Mouse (Mus musculus) testis, postnatal 10 days (tissue): ENCODE measurements around the gene Sost.
A peak's percentile ranks its signal among the peaks of the same experiment; 100 is the strongest.

Experiments
- DNase-seq: peaks from one replicate; pipeline ENCODE4 v3.0.0; 2021; ENCODE audit warnings: low spot score

The Sost gene

DNA sequence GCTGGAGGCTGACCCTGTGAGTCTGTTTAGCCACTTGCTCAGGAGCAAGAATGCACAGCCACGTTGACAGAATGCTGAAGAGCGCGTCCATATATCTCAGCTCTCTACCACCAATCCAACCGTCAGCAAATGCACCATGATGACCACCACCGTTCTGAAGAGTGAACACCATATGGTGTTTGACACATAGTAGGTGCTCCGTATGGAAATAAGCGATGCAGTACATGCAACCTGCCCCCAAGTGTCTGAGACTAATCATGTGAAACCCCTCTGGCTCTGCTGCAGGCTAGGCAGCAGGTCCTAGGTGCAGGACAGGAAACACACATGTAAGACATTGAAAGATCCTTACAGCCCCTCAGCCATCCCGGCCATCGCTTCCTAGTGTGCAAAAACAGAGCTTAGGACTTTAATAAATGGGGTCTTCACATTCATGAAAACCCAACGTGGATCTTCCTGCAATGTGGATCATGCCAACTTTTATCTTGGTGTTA, 16.7 kb upstream of the Sost start:
- no peak for DNase-seq

DNA sequence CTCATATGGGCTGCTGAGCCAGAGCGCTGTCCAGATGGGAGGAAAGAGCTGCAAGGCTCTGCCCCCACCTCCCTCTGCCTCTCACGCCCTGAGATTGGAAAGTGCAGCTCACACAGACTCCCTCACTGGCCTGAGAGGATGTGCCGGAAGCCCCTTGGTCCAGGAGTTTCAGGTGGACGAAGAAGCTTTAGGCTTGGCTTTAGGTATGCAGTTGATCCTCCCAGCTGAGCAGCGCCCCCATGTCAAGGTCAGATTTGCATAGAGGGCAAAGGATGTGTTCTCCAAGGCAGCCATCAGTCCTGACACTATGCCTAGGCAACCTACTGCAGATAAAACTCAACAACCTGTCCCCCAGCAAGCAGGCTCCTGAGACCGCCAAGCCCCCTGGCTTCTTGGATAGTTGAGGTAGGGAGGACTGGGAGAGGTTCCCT, 16.2 kb upstream of the Sost start:
- DNase-seq: no peak

DNA sequence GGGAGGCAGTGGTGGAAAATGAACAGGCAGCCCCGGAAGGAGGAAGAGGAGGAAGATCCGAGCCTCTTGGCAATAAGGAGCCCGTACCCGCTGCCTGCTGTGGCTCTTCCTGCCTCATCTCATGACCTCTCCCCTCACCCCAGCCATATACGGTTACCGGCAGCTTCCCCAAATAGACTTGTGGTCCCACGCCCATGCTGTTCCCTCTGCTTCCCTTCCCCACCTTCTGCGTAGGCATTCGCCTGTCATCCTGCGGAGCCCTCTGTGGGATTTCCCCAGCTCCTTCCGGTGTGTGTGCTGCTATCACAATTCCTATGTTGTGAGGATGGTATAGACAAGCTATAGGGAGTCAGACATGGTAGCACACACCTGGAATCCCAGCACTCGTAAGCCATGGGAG, 15.0 kb upstream of the Sost start:
- DNase-seq: no peak

DNA sequence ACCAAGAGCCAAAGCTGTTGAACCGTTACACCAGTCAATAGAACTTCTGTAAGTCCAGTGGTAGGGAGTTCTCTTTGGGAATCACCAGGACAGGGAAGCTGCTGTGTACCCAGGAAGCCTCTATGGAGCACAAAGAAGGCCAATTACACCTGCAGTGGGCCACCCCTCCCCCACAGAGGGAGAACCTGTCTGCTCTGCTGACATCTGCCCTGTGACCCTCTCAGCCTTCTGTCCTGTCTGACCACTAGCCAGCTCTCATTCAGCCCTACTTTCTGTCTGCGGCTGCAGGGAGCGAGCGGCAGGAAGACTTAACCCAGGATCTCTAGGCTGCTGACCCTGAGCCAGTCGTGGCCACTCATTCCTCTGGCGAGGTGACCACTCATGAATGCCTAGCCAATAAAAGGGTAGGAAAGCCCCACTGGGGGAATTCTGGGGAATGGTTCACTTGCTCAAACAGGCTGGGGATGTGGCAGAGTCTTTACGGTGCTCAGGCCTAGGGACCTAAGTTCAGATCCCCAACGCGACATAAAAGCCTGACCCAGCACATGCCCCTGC, 13.9 kb upstream of the Sost start:
- no peak for DNase-seq

DNA sequence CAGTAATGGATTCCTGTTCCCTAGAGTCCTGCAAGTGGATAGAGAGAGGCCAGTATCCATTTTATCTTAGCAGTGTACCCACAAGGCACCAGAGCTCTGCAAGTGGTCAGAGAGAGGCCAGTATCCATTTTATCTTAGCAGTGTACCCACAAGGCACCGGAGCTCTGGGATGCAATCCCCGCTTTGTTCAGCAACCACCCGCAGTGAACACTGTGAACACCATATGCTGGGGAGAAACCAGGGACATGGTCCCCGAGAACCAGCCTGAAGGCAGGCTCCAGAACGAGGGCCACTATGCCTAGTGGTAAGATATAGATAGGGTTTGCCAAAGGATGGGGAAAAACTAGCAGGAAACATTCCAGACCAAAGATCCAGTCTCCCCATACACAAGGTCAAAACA, 12.3 kb upstream of the Sost start:
- no peak for DNase-seq

DNA sequence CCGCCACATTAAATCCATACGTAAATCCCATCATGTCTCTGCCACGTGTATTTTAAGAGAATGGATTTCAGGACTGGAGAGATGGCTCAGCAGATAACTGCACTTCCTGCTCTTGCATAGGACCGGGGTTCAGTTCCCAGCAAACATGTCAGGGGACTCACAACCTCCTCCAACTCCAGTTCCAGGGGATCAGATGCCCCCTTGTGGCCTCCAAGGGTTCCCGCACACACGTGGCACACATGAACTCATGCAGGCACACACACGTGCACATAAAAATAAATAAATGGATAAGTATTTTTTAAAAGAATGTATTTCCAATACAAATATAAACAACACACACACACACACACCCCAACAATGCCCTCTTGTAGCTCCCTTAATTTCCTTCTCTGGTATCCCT, 10.1 kb upstream of the Sost start:
- DNase-seq: no peak

DNA sequence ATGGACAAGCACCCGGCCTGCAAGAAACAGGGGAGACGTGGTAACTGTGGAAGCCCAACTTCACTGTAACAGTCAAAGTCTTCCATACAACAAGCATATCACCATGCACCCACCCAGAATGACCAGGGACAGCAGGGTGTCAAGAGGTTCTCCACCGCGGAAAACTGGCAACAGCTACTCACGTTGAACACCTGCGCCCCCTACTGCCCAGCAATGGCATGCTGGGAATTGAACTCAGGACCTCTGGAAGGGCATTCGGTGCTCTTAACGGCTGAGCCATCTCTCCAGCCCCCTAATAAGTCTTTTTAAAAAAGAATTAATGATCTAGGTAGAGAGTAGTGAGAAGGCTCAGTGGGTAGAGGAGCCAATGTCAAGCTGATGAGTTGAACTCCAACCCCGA, 8.1 kb upstream of the Sost start:
- DNase-seq: peak; percentile 68

DNA sequence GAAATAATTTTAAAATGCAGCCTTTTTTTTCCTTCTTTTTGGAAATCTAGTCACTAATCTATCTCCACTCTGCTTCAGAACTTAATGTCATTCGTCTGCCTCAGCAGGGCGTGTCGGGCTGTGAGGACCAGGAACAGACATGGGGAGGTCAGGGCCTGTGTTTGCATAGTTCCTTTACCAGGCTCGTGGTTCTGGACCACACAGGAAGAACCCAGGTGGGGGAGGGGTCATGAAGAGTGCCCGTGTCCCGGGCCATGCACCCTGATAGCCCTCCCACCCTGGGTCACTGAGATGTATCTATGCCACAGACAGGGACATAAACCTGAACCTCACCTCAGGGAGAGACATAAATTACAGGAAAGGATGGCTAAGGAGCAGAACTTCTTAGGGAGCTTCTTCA, 7.4 kb upstream of the Sost start:
- no peak for DNase-seq

DNA sequence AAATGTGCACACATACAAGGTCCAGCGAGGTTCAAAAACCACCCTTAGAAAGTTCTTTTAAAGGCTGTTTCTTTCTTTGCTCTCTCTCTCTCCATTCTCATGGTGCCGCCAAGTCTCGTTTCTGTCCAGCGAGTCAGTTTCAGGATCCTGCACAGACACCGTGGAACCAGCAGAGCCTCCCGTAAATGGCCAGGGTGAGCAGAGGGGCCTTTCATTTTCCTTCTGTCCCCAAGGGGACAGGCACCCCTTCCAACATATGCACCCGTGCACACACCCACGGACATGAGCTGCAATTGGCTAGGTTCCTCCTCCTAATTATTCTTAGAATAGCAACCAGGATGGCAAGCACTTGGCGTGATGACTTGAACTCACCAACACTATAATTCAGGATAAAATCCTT, 6.7 kb upstream of the Sost start:
- no peak for DNase-seq

DNA sequence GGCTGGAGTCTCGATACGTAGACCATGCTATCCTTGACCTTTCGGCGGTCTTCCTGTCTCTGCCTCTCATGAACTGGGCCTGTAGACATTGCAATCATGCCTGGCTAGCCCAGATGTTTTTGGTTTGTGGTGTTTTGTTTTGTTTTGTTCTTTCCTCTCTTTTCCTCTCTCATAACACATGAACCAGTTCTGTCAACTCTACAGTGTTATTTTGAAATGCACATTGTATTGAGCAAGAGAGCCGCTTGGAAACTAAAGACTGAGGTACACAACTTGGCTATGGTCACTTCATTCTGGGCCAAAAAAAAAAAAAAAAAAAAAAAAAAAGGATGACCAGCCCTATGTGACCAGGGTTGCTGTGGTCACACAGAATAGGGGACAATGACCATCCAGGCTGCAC, 5.8 kb upstream of the Sost start:
- no peak for DNase-seq

DNA sequence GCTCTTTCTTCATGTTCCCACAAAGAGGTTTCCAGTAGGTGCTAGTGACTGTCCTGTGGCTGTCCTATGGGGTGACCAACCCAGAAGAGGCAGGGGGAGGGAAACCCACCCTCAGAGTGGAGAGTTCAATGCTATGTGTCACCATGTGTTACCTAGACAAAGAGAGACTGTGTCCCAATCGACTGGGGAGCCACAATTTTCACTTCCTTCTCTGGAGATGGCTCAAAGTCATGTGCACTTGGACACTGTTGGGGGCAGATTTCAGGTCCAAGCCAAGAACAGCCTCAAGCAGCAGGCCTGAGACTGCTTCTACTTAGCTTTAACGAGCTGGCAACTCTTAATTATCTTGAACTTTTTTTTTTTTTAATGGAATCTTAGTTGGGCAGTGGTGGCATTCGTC, 5.3 kb upstream of the Sost start:
- no peak for DNase-seq

DNA sequence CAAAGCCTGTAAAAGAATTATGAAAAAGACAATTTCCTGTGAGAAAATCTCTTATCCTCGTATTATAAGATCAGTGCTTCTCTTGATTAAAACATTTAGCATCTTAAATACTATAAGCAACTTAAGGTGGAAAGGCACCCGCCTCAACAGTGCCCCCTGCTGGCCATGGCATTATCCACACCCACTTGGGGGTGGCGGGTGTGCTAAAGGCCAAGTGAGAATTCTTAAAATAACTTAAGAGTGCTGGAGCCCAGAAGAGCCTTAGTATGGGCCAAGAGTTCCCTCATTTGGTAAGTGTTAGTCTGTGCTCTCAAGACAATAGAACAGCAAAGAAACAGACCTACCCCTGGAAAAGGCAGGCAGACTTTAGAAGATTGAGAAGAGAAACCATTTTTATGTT, 4.6 kb upstream of the Sost start:
- DNase-seq: peak; percentile 71

DNA sequence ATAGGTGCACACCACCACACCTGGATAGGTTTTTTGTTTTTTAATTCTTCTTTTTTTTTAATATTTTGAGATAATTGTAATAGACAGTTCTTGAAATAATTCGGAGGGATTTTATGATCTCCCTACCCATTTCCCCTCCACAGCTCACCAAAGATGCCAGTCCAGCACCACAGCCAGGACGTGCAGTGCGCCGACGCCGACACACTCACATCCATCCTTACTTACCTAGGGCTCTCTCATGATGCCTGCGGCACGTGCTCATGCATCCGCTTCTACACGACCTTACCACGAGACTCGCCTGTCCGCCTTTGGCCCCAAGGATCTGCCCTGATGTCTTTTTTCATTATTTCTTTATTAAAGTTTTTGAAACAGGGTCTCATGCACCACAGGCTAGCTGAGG, 3.0 kb upstream of the Sost start:
- no peak for DNase-seq

DNA sequence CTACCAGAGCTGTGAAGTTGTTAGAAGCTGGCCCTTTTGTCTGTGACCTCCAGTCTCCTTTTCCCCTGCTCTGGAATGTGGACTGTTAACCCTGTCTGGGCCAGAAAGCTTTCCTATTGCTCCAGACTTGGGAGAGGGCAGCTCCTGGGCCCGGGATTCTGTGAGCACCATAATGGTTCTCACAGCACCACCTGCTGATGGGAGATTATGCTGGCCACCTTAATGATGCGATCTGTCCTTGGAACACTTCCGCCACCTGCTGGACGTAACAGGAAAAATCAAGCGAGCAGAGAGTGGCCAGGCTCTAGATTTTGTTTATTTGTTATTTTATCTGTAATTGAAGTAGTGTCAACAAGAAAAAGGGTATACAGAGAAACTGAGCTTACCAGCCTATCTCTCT, 2.0 kb upstream of the Sost start:
- DNase-seq: peak; percentile 88

DNA sequence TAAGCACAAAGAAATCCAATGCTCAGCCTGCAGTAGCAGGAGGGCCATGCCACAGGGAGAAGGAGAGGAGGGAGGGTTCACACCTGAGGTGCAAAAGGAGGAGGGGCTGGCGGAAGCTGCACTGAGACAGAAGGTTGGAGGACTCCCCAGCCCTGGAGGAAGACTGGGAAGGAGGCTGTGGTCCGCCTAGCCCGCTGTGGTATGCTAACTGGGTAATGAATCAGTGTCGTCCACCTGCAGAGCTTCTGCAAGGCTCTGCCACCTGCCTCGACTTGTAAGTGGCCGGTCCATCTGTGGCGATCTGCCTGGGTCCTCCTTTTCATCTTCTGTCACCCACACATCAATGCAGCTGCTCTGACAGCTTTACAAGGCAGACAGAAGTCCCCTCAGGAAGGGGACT, 1.5 kb upstream of the Sost start:
- peak; percentile 38 for DNase-seq

DNA sequence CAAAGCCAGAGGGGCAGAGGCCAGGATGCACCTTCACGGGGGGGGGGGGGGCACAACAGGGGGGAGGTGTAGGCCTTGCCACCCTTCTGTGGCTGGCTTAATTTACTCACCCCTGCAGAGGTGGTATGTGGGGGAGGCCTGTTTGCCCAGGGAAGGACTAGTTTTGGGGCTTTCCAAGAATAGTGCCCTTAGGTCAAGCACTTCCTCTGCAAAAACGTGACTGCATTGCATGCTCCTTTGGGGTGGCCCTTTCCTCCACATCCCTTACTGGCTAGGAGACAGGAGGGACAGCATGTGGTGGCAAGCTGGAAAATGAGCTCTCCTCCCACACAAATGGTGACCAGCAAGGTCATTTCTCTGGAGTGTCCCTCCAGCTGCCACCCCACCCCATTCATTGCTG, 1.3 kb downstream of the Sost start:
- no peak for DNase-seq

DNA sequence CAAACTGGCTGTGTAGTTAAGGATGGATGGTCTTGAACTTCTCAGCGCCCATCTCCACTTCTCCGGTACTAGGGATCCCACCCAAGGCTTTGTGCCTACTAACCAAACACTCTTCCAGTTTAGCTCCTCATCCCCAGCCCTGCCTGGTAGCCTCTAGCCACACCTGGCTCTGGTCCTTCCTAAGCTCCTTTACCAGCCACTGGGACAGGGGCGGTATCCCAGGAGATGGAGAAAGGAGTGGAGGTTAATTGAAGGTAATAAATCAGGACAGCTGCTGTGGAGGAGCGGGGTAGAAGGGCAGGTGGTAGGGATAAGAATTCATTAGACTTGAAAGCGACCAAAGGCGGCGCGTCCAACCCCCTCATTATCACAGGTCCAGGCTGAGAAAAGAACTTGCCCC, 2.2 kb downstream of the Sost start:
- DNase-seq: no peak

DNA sequence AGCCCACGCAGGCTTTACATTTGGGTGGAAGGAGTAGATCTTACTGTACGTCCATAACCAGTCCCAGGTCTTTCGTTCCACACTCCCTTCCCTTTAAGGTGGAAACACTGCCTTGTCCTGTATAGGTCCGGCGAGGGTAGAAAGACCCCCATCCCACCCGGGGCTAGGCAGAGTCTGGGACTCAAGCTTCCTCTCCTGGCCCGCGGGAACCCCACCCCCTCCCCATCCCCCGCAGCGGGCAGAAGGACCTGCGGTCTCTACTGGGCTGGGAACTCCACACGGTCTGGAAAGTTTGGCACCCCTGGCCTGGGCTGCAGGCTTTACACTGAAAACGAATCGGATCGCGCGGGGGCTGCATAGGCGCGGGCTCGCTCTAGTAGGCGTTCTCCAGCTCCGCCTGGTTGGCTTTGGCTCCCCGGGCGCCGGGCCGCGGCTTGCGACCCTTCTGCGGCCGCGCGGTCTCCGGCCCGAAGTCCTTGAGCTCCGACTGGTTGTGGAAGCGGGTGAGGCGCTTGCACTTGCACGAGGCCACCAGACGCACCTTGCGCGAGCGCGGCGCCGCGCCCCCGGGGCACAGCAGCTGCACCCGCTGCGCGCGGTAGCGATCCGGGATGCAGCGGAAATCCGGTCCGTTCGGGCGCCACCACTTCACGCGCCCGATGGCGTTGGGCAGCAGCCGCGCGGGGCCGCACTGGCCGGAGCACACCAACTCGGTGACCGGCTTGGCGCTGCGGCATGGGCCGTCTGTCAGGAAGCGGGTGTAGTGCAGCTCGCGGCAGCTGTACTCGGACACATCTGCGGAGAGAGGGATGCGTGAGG, 3.1 kb downstream of the Sost start:
- DNase-seq: peak; percentile 60

DNA sequence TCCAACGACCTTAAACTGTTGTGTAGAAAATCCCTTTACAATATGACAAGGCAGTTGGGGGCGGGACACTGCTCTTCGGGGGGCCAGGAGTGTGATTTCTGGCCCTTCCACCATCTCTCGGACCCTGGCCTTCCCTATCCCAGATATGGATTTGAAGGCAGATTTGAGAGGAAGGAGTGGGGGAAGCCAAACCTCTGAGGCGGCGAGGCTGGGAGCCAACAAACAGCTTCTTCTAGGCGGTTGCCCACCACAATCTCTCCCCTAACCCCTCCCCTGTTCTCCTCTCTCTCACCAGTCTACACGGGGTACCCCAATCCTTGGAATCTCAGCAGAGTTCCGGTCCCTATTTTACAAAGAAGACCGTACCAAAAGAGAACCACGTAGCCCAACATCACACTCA, 3.8 kb downstream of the Sost start:
- no peak for DNase-seq

DNA sequence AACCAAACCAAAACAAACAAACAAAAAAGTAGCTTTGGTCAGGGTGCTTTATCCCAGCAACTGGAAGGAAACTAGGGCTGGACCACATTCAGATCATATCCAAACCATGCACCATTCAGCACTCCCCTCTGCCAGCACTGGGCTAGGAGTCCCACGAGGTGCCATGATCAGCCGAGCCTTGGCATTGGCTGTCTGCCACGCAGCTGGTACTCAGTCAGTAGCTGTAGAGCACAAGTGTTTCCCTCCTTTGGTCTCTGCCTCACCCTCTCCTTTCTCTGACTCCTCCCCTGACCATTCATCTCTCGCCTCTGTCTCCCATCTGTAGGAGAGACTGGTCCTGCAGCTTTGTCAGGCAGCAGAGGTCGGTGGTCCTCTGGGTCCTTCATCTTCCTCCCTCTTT, 9.3 kb downstream of the Sost start:
- DNase-seq: no peak

DNA sequence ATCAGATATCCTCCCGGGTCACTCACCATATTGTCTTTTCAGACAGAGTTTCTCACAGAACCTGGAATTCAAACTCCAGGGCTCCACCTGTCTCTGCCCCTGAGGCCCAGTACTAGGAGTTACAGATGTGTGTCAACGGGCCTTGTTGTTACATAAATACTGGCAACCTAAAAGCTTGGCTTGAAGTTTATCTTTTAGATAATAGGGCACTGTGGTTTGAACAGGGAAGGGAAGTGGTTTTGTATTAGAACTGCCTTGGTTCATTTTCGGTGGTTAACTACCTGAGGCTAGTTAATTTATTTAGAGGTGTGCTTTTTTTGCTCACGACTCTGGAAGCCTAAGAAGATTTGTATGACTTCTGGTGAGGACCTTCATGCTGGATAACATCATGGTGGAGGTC, 13.4 kb downstream of the Sost start:
- no peak for DNase-seq

DNA sequence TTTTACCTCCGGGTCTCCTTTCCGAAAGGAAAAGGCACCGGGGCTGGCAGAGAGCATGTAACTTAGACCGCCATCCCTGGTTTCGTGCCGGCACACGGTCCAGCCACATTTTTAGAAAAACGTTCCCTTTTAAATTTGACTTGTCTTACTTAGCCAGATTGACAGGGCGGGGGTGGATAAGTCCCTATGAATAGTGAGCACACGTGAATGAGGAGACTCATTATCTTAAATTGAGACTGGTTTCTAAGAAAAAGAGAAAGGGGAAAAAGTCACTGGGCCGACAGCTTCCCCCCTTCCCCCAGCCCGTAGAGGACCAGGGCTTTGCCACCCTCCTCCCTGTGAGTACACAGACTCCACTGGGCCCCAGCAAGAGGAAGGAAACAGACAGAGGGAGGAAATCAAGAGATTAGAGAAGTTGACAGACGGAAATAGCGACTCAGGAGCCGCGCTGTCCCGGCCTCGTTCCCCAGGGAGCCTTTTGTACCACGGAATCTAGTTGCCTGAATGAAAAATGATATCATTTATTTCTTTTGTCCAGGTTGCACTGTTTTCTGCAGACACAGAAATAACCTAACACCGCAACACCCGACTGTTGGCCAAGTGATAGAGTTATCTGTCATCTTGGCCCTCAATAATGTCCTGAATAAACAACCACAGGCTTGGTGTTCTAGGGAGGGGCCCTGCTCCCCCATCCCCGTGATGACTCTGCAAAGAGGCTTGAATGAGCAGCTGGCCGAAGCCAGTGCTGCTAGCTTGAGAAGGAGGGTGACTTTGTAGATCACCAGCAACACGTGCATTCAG, 14.1 kb downstream of the Sost start:
- DNase-seq: no peak

DNA sequence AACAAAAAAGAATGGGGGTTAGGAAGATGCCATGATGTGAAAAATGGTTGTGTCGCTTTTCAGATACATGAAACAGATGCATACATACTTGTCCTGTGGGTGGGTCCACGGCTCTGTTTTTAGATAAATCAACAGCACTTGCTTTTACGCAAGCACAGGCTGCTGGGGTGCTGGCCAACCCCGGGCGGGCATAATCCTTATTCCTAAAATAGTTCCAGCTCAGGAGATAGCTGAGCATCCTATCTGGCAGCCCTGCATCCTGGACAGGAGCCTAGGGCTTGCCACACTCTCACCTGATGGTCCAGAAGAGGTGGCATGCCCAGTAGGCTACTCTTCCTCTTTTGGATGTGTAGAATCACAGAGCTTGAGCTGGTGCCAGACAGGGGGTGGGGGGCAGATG, 16.8 kb downstream of the Sost start:
- no peak for DNase-seq
